Mouse (Mus musculus) gastrocnemius, postnatal 10 days (tissue): Measurements from ENCODE around the gene Trip12. TPM values are rescaled to one million over a fixed set of nuclear protein-coding genes. Genes with fewer than 3 reads are reported as not detected.

Experiments
- microRNA-seq, 2 experiments: library from miRNA; unstranded; fragments of <30 nt; microRNA quantifications; one replicate each; pipeline ENCODE4 v1.2.0; 2021
- total RNA-seq, 2 experiments: library from RNA; stranded (reverse); gene quantifications; 2 replicates each; pipeline ENCODE4 v1.2.3; 2021

The Trip12 gene
- total RNA-seq, 2 experiments from 2014 or later = 198 to 241 TPM

Small RNAs within 50 kb of the gene (microRNA-seq; reads per million reads assigned to microRNA genes)
- 1.6 to 3.3 reads per million in 2 experiments for gene Mir5126

Other genes with a start within 250 kb of the Trip12 start
- gene Dner, start 144.3 kb downstream of the Trip12 start, total RNA-seq = 1 to 10 TPM; 1.9 to 2.1 TPM
- 1 to 10 TPM; 2.1 to 2.3 TPM for gene Fbxo36, start 675 bp downstream of the Trip12 start, total RNA-seq
- not detected for gene Slc16a14, start 94.6 kb upstream of the Trip12 start, total RNA-seq